Mouse (Mus musculus): ENCODE measurements around the gene Cul9. TPM values are rescaled to one million over a fixed set of nuclear protein-coding genes. Genes with fewer than 3 reads are reported as not detected.
"Not testable (repeated sequence)": the region's sequence is repeated elsewhere in the genome, so short reads cannot be mapped to it uniquely, and the experiment has no call there.

Cul9 gene
- total RNA-seq (2021), result 10 to 100 TPM; 20.3 to 24.0 TPM

- intact Hi-C loops (cut with DNase I), result no loop called here
- DNase-seq, result peak; percentile 77 to 78
These were observed at the start of gene Cul9 for GRCm38 (mm10) chr17:46545813-46546564. Gene Cul9, minus strand, starts transcription at chr17:46546388.

DNA sequence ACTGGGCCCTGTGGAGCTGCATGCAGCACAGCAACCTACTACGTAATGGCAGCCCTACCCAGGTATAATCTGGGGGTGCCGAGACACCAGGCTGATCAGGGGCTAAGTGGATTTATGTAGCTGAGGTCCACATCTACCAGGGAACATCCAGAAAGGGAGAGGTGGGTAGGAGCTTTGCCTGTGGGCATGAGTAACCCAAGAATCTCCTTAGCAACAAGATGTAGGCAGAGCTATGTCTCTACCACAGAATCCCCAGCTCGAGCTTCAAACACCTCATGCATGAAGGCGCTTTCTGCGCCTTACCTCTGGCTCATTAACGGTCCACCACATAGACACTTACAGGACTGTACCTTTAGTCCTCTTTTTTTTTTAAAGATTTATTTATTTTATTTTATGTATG lies 49.1 kb upstream of the Cul9 start:
- no peak for DNase-seq
- intact Hi-C loops (cut with DNase I), result no loop called here

DNA sequence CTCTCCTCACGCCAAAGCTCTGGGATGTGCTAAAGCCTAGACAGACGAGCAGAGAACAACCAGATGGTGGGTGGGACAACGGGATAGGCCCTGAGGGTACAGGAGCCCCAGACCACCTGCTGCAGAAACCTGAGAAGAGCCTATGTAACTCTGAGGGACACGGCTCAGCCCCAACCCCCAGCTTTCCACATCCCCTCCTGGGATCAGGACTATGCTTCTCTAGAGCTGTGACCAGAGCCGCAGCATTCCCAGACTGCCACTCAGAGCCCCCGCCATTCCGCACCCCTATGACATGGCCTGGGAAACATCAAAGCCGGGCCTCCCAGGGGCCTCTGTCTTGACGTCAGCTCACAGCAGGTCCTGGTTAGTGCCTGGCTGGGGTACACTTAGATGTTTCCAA lies 48.4 kb upstream of the Cul9 start:
- no peak for DNase-seq
- intact Hi-C loops (cut with DNase I), result no loop called here

DNA sequence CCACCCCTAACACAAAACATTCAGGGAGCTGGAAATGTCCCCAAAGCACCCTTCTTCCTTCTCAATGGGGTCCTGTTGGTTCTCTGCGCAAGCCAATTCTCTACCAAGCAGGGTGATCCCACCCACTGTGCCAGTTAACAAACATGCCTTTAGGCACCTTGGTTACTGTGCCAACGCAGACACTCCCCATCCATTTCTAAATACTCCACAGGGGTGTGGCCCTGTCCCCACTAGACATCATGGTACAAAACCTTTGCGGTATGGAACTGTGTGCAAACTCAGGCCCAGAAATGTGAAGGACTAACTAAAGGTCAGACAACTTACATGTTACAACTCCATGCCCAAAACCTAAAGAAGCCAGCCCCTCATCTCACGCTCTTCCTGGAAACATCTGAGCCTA lies 46.9 kb upstream of the Cul9 start:
- intact Hi-C loops (cut with DNase I), result no loop called here
- no peak for DNase-seq

- DNase-seq, result peak in 1 of 2 experiments; percentile 17
- intact Hi-C loops (cut with DNase I), result no loop called here
These were observed 45.2 kb upstream of the Cul9 start for GRCm38 (mm10) chr17:46591406-46591805.

GRCm38 (mm10) chr17:46590439-46590838 lies 44.3 kb upstream of the Cul9 start:
- no peak for DNase-seq
- intact Hi-C loops (cut with DNase I), result no loop called here

GRCm38 (mm10) chr17:46589635-46590314 lies 43.6 kb upstream of the Cul9 start:
- no peak for DNase-seq

GRCm38 (mm10) chr17:46588913-46589312 lies 42.7 kb upstream of the Cul9 start:
- DNase-seq, result no peak
- intact Hi-C loops (cut with DNase I), result loop anchor here (1.0 kb wide), 1 partner anchor 64 kb away; no protein-coding TSS in a partner anchor

More at GRCm38 (mm10) chr17:46589635-46590314, 43.6 kb upstream of the Cul9 start:
- intact Hi-C loops (cut with DNase I), result loop anchor here (1.0 kb wide), 1 partner anchor 64 kb away; no protein-coding TSS in a partner anchor

GRCm38 (mm10) chr17:46588173-46588572 lies 42.0 kb upstream of the Cul9 start:
- intact Hi-C loops (cut with DNase I), result no loop called here
- DNase-seq, result no peak

- intact Hi-C loops (cut with DNase I), result no loop called here
These were observed 40.1 kb upstream of the Cul9 start for GRCm38 (mm10) chr17:46586327-46586726.

GRCm38 (mm10) chr17:46578650-46579049 lies 32.5 kb upstream of the Cul9 start:
- intact Hi-C loops (cut with DNase I), result no loop called here
- DNase-seq, result no peak

More at GRCm38 (mm10) chr17:46586327-46586726, 40.1 kb upstream of the Cul9 start:
- no peak for DNase-seq

DNA sequence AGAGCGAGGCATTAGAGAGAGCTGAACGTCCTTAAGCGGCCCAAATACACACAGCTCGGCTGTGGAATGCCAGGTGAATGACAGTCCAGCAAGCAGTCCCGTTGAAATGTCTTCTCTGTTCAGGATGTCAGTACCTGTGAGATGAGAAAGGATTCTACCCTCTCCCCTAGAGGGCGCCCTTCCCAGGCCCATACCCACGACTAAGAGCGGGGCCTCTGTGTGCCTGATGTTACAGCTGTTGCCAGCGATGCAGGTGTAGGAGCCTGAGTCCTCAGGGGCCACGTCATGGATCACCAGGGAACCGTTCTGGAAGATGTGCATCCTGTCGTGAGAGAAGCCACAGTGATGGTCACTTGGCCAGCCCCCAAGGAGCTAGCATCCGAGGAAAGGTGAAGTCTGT lies 29.9 kb upstream of the Cul9 start:
- peak in 1 of 2 experiments; percentile 17 for DNase-seq
- intact Hi-C loops (cut with DNase I), result no loop called here

DNA sequence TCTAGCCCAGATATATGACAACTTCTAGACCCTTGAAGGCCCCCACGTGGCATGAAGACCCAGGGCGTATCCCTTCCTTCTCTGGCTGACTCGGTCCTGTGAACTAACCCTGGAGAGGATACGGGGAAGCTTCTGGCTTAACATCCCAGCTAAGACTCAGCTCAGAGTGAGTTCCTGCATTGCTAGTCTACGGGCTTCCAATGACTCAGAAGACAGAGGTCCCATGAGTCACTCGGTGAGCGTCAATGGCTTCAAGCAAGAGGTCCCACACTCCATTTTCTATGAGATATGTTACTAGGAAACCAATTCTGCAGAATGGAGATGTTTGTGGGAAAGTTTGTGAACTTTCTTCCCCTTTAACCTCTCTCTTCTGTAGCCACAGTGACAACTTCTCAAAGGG lies 28.3 kb upstream of the Cul9 start:
- intact Hi-C loops (cut with DNase I), result no loop called here
- DNase-seq, result no peak

GRCm38 (mm10) chr17:46571005-46571404 lies 24.8 kb upstream of the Cul9 start:
- intact Hi-C loops (cut with DNase I), result no loop called here

GRCm38 (mm10) chr17:46559146-46559545 lies 13.0 kb upstream of the Cul9 start:
- intact Hi-C loops (cut with DNase I), result no loop called here
- DNase-seq, result no peak

More at GRCm38 (mm10) chr17:46571005-46571404, 24.8 kb upstream of the Cul9 start:
- DNase-seq, result no peak

DNA sequence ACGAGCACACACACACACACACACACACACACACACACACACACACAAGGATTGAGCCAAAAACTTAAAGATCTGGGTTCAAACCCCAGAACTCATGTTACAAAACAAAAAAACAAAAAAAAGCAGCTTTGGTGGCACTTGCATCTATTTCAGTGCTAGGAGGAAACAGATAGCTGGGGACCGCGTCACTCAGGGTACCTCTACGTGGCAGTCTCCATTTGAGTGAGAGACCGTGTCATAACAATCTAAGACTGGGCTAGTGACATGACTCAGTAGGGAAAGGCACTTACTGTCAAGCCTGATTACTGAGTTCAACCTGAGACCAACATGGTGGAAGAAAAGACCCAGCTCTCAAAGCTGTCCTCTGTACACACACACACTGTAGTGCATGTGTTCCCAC lies 12.0 kb upstream of the Cul9 start:
- intact Hi-C loops (cut with DNase I), result no loop called here
- no peak for DNase-seq

GRCm38 (mm10) chr17:46557321-46557720 lies 11.1 kb upstream of the Cul9 start:
- intact Hi-C loops (cut with DNase I), result not testable (repeated sequence)

DNA sequence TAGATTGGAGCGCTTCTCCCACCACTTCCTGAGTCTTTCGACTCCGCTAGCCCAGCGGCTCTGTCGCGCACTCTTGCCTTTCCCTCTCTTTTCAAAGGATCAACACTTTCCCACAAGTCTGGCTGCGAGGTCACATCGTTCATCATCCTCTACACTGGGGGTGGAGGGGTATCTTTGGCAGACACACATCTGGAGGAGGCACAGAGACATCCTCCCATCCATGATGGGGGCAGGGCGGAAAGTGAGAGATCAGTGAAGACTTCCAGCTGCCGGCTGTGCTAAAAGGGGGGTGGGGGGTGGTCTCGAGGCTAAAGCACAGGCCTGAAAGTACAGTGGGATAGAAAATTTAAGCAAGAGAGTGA lies 10.4 kb upstream of the Cul9 start:
- intact Hi-C loops (cut with DNase I), result no loop called here
- peak in 1 of 2 experiments; percentile 50 for DNase-seq

More at GRCm38 (mm10) chr17:46557321-46557720, 11.1 kb upstream of the Cul9 start:
- DNase-seq, result not testable (repeated sequence)

DNA sequence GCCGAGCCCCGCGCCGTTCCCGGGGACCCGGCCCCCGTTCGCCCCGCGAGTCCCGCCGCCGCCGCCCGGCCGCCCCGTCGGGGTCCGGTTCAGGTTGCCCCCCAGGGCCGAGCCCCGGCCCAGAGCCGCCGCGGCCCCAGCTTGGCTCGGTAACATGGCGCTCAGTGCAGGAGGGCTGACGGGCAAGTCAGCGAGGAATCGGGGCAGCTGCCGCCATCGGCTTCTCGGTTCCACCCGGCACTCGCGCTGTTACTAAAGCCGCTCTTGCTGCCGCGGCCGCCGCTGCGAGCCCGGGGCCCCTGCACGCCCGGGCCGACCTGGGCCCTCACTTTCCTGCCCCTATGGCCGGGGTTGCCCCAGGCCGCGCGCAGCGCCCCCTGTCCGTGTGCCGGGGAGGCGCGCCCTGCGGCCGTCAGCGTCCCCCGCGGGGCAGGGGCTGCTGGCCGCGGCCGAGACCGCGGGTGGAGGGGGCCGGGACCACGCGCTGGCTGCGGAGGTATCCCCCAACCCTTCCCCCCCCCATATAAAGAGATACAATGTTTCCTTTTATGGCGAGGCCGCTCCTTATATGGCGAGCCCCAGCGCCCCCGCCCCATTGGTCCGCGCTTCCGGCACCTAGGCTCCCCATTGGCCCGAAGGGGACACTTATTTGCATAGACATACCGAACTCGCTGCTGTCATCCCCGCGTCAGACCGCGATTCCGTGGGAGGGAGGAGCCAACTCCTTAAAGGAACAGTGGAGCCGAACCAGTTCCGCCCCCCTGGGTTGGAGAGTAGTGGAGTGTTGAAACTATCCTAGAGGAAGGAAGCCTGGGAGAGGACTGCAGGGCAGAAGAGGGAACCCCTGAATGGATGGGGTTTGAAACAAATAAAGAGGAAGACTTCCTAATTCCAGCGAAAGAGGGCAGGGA lies 9.7 kb upstream of the Cul9 start, which contains the start of gene Srf:
TSS of gene Srf (minus strand) at position 503 of the 911 bp plus-strand sequence.
- intact Hi-C loops (cut with DNase I), result no loop called here
- DNase-seq, result peak; percentile 92

DNA sequence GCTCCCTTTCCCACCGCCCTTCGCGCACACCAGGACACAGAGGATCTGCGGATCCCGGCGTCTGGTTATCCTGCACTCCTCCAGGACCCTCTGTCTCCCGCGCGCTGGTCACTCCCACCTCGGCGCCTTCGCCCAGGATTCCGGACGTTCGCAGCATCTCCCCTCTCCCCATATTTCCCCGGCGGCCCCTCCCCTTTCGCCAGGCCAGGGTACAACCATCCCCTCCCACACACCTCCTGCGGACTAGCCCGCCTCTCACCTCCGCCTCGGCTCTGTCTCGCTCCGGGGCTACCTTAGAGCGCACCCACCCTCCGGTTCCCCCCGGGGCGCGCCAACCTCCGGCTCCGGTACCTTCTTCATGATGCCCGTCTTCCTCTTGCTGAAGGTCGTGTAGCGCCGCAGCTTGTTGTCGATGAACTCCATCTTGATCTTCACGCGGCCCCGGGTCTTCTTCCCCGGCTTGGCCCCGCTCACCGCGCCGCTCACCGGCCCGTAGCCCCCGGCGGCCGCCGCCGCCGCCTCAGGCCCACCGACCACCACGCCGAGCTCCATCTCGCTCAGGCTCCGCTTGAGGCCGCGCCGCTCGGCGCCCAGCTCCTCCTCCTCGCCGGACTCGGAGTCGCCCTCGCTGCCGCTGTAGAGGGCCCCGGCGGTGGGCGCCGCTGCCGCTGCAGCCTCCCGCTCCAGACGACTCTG lies 8.9 kb upstream of the Cul9 start:
- intact Hi-C loops (cut with DNase I), result loop anchor here (5.0 kb wide), 2 partner anchors 92 to 157 kb away; partner anchors contain the start of genes Klc4, Mrpl2 and Pex6
- peak in 1 of 2 experiments; percentile 56 for DNase-seq

All from heart, postnatal 36 days (tissue).